Comparison of ENCODE assay signal across 34 mouse cellular contexts in genomic region chr19:20283105-20283504, GRCm38 (mm10).
"Had no signal": no experiment of that assay in that cellular context is flagged by ENCODE, and none has a peak within 500 bp of the region (broad histone marks: within the 10 kb centered on the region; RNA-seq: fewer than 3 reads in every experiment).

No protein-coding gene starts in this region.

- ATAC-seq: hindbrain, embryonic 16.5 days; hindbrain, postnatal 0 days; inflammation-experienced regulatory T-cells, adult 6 months; intestine, embryonic 16.5 days; intestine, postnatal 0 days had no signal

- H3K9ac ChIP-seq: heart, embryonic 12.5 days; heart, embryonic 13.5 days; heart, embryonic 15.5 days; hindbrain, embryonic 12.5 days; hindbrain, embryonic 13.5 days; hindbrain, embryonic 14.5 days; hindbrain, embryonic 15.5 days; kidney, embryonic 15.5 days had no signal

- H3K27me3 ChIP-seq: heart, embryonic 12.5 days; heart, embryonic 13.5 days; heart, embryonic 15.5 days; hindbrain, embryonic 12.5 days; hindbrain, embryonic 13.5 days; hindbrain, embryonic 15.5 days; kidney, embryonic 15.5 days had no signal

- DNase-seq: heart, postnatal 10 days; heart, postnatal 14 days; heart, postnatal 36 days; heart, postnatal 4 days; kidney, adult 11 months; kidney, adult 18-20 months; kidney, adult 2 months; kidney, adult 8-10 months; kidney, adult 9 months; kidney, postnatal 10 days; kidney, postnatal 14 days; kidney, postnatal 25 days; kidney, postnatal 36 days; kidney, postnatal 4 days; layer of hippocampus, adult 9-11 months; layer of hippocampus, postnatal 36 days had no signal

- H3K4me2 ChIP-seq: heart, embryonic 11.5 days; heart, embryonic 12.5 days; heart, embryonic 13.5 days; heart, embryonic 15.5 days; hindbrain, embryonic 12.5 days; hindbrain, embryonic 13.5 days; hindbrain, embryonic 14.5 days; hindbrain, embryonic 15.5 days; kidney, embryonic 15.5 days had no signal

- H3K4me3 ChIP-seq: heart, embryonic 10.5 days; heart, embryonic 12.5 days; heart, embryonic 13.5 days; heart, embryonic 15.5 days; hindbrain, embryonic 10.5 days; hindbrain, embryonic 12.5 days; hindbrain, embryonic 13.5 days; hindbrain, embryonic 15.5 days; kidney, embryonic 15.5 days; layer of hippocampus, adult 2 months had no signal

- H3K36me3 ChIP-seq: heart, embryonic 10.5 days; heart, embryonic 12.5 days; heart, embryonic 13.5 days; heart, embryonic 15.5 days; hindbrain, embryonic 10.5 days; hindbrain, embryonic 12.5 days; hindbrain, embryonic 13.5 days; hindbrain, embryonic 15.5 days; kidney, embryonic 15.5 days had no signal

- H3K9me3 ChIP-seq: heart, embryonic 10.5 days; heart, embryonic 12.5 days; heart, embryonic 13.5 days; heart, embryonic 15.5 days; hindbrain, embryonic 10.5 days; hindbrain, embryonic 12.5 days; hindbrain, embryonic 13.5 days; hindbrain, embryonic 15.5 days; kidney, embryonic 15.5 days had no signal

- H3K4me1 ChIP-seq: heart, embryonic 10.5 days; heart, embryonic 12.5 days; heart, embryonic 13.5 days; heart, embryonic 15.5 days; hindbrain, embryonic 10.5 days; hindbrain, embryonic 12.5 days; hindbrain, embryonic 13.5 days; hindbrain, embryonic 15.5 days; kidney, embryonic 15.5 days had no signal

- H3K27ac ChIP-seq: heart, embryonic 10.5 days; heart, embryonic 13.5 days; heart, embryonic 15.5 days; hindbrain, embryonic 10.5 days; hindbrain, embryonic 12.5 days; hindbrain, embryonic 13.5 days; hindbrain, embryonic 14.5 days; hindbrain, embryonic 15.5 days; hindbrain, postnatal 0 days; kidney, embryonic 15.5 days; kidney, postnatal 0 days; layer of hippocampus, adult 2 months had no signal
